Mouse (Mus musculus) embryo, embryonic 11.5 days (tissue): Measurements from ENCODE around the gene Zdhhc9.
"Not testable (repeated sequence)": the region's sequence is repeated elsewhere in the genome, so short reads cannot be mapped to it uniquely, and the experiment has no call there.

ENCODE experiments used
- DNase-seq: peaks from one replicate; pipeline ENCODE4 v3.0.0-alpha.2; 2012; ENCODE audit warnings: low read depth, low spot score

Gene Zdhhc9

GRCm38 (mm10) chrX:48208519-48209185, at the start of gene Zdhhc9:
Gene Zdhhc9, minus strand, starts transcription at chrX:48208878.
- peak; percentile 74 for DNase-seq

- DNase-seq, result no peak
Measured at GRCm38 (mm10) chrX:48257011-48257410, 48.3 kb upstream of the Zdhhc9 start.

DNA sequence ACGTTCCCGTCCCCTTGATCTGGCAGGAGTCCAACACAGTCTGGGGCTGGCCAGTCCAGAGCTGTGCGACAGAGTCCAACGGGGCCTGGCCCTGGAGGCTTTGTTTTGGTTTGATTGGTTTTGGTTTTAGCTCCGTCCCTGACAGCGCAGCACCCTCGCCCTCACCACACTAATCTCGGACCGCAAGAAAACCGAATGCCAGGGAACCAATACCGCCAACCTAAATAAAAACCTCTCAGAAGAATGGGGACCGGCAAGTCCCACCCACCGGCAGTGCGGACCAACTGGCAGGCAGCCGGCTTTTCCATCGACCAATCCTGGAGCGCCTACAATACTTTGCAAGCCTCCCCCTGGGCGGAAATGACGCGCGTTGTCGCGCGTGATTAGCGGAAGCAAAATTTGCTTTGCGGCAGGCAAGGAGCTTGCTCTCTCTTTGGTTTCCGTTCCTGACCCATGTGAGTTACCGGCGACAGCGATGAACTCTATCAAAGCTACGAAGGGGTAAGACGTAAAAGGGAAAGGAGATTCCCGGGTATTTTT, 47.9 kb upstream of the Zdhhc9 start, which contains the start of gene Utp14a:
TSS of gene Utp14a (plus strand) at position 395 of the 540 bp plus-strand sequence.
- DNase-seq, result peak; percentile 88

- peak; percentile 3 for DNase-seq
Measured at GRCm38 (mm10) chrX:48255830-48256428, 47.3 kb upstream of the Zdhhc9 start.

DNA sequence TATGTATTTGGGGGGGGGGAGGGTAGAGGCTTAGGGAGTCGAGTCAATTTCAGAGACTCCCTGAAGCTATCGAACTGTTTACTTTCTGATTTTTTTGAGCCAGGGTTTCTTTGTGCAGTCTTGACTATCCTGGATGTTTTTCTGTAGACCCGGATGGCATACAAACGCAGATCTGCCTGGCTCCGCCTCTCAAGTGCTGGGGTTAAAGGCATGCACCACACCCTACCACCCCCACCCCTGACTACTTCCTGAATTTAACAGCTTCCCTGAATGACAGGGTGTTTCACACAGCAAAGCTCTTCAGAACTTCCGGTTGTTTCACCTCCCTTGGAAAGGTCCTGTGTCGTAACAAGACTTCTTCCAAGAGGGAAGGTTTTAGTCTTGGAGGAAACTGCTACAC, 25.7 kb upstream of the Zdhhc9 start:
- DNase-seq, result no peak

DNA sequence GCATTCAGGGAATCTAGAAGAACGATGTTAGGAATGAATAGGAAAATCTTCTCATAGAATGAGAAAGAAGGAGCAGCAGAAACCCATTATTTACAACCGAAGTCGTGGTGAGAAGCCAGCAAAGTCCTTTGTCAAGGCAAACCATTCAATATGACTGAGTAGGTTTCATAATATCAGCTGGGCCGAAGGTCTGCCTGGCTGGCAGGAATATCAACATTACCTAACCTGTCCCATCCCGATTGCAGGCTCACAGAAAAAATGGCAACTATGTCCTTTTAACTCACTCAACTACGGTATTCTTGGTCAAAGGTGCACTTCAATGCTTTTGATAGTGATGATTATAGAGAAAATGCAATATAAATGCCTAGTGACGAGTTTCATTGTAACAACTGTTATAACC, 17.5 kb upstream of the Zdhhc9 start:
- no peak for DNase-seq

- DNase-seq, result no peak
Measured at GRCm38 (mm10) chrX:48222706-48223105, 14.0 kb upstream of the Zdhhc9 start.

DNA sequence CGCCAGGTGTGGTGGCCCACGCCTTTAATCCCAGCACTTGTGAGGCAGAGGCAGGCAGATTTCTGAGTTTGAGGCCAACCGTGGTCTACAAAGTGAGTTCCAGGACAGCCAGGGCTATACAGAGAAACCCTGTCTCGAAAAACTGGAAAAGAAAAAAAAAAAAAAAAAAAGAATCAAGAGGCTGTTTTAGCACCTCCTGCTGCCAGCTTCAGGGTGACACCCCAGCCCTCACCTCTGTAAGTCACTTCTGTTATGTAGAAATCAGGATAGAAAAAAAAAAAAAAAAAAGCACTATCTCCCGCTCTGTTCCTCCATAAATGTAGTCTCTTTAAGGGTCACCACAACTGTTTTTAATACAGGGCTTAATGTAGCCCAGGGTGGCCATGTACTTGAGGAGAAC, 10.8 kb upstream of the Zdhhc9 start:
- no peak for DNase-seq

GRCm38 (mm10) chrX:48209746-48210145, 1.1 kb upstream of the Zdhhc9 start:
- not testable (repeated sequence) for DNase-seq

GRCm38 (mm10) chrX:48207761-48208487, 754 bp downstream of the Zdhhc9 start:
- no peak for DNase-seq

GRCm38 (mm10) chrX:48204469-48204868, 4.2 kb downstream of the Zdhhc9 start:
- DNase-seq, result no peak

DNA sequence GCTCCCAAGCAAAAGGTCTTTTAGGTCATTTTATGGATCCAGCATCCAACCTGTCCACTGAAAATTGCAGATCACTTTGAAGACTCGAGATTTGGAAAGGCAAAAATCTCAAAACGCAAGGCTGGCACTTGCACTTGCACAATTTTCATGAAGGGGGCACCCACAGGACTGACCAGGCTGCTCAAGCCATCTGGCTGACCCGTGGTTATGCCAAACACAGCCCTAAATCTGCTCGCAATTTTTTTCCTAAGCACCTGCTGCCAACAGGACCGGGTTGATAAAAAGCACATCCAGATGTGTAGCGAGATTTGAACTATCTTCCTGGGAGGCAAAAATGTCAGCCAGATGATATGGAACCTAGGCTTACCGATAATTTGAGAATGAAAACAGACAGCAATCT, 4.9 kb downstream of the Zdhhc9 start:
- no peak for DNase-seq

- no peak for DNase-seq
Measured at GRCm38 (mm10) chrX:48202995-48203394, 5.7 kb downstream of the Zdhhc9 start.

DNA sequence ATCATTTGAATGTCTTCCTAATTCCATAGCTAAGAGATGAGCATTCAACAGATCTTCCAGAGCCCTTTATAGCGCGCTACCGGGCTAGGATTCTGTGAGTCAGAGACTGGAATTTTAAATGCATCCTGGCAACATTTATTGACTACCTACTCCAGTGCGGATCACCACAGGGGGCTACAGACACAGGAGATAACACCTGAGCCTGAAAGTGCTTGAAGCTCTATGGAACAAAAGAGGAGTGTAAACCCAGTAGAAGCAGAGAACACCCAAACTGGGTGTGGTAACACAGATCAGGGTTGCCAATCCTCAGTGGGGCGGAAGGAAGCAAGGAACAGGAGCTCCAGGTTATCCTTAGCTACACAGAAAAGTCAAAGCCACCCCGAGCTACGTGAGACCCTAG, 6.2 kb downstream of the Zdhhc9 start:
- DNase-seq, result no peak

GRCm38 (mm10) chrX:48201973-48202372, 6.7 kb downstream of the Zdhhc9 start:
- DNase-seq, result no peak

- no peak for DNase-seq
Measured at GRCm38 (mm10) chrX:48200699-48201098, 8.0 kb downstream of the Zdhhc9 start.

DNA sequence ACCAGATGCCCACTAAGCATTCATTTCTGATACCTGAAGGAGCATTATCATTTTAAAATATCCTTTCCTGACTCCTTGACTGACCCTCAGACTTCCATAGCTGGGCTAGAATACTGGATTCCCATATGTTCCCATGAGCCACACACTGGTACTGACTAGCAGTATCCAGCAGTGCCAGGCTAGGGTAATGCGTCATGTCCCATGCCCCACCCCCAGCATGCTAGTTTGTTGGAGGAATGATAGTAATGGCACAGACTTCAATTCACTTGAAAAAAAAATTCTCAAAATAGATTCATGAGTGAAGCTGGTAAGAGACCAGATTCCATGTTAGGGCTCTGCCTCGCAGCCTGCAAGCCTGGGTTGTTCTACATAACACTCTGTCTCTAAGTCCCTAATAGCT, 9.7 kb downstream of the Zdhhc9 start:
- no peak for DNase-seq

DNA sequence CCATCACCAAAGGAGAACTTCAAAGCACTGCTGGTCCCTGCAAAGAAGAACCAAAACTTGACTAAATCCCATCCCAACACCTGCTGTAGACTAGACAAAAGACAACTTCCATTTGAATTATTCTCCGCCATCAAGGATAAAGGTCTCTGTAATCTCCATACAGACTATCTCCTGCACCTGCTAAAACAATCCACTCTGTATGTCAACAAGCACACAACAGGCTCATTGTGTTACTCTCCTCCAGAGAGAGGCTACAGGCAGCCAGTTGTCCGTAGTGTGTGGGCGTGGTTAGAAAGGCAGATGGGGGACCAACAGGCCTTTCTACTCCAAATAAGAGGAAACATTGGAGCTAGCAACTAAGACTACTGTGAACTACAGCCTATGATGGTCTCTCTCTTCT, 10.8 kb downstream of the Zdhhc9 start:
- no peak for DNase-seq

DNA sequence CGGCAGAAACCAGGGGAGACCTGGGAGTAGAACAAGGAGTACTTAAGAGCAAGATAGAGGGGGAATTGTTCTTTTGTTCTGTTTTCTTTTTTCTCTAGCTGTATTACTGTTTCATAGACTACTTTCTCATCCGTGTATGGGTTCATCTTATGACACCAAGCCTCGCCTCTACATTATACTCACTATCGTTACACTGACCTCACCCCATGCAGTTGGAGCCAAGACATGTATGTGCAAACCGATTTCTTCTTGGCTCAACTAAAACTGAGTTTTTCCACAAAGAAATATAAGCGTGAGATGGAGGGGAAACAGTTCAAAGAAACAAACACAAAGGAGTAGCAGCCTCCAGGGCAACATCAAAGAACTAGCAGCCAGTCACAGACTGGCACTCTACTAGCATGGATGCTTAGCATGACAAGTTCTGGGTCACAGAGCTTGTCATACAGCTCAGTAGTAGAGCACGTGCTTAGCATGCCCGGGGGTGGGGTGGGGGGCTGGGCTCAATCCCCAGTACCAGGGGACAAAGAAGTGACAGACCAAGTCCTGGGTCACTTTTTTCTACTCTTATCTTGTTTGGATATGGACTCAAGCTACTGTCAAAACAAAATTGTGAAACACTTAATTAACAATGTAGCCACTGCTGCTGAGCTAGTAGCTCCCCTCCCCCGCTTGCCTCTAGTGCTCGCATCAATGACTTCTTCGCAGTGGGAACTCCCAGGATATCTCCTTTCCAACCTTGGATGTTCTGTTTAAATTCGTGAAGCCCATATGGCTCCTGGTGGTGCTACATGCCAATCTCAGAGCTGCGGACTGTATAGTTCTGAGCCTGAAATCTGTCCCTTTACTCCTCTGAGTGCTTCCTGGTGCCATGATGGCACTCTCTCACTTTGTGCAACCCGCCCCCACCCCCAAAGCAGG, 15.2 kb downstream of the Zdhhc9 start:
- DNase-seq, result no peak

DNA sequence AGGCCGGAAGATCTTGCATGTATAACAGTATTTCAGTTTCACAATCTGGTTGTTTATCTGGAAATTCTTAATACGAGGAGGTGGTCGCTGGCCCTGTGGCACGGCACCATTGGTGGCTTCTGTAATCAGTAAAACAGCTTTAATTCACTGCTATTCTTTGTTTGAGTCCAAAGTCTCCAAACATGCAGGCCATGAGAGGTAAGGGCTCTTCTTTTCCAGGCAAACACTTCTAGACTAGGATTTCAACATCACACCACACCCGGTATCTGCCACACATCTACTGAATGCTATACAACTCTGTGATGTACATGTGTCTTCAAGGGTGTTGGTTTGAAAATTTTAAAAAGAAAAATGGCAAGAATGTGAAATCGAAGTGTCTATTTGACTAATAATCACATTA, 17.4 kb downstream of the Zdhhc9 start:
- no peak for DNase-seq

GRCm38 (mm10) chrX:48184703-48185102, 24.0 kb downstream of the Zdhhc9 start:
- no peak for DNase-seq
